Mouse (Mus musculus) retina, embryonic 14.5 days (tissue): ENCODE measurements at regions not wholly inside any gene's neighbourhood (a gene's known extent, or its start where the extent isn't known, plus 50 kb on each side); places are given as distances from the start of the nearest gene placed in this dataset.
A peak's percentile ranks its signal among the peaks of the same experiment; 100 is the strongest.

Experiments used
- DNase-seq: peaks from one replicate; pipeline ENCODE4 v3.0.0-alpha.2; 2015; ENCODE audit warnings: low spot score

- no peak for DNase-seq
These were observed 658.4 kb upstream of the Pfkp start for GRCm38 (mm10) chr13:7306995-7307394.

- no peak for DNase-seq
These were observed 658.8 kb upstream of the Pfkp start for GRCm38 (mm10) chr13:7307396-7307795.

GRCm38 (mm10) chr13:7313474-7313873 lies 664.9 kb upstream of the Pfkp start:
- DNase-seq, result no peak

DNA sequence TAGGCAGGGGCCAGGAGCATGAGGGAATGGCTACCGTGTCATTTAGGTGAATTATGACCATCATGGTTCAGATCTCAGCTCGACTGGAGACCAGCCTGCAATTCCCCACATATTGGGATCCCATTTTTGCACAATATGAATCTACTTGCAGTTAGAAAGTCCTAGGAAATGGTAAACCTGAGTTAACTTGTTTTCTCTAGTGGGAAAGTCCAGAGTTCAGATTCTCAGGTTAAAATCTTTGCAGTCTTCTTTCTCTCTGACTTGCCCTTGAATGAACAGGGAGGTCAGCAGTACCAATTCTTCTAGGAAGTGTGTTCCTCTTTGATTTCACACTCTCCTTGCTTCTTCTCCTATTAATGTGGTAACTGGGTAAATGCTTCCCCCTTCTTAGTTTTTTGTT lies 681.6 kb upstream of the Pfkp start:
- no peak for DNase-seq

DNA sequence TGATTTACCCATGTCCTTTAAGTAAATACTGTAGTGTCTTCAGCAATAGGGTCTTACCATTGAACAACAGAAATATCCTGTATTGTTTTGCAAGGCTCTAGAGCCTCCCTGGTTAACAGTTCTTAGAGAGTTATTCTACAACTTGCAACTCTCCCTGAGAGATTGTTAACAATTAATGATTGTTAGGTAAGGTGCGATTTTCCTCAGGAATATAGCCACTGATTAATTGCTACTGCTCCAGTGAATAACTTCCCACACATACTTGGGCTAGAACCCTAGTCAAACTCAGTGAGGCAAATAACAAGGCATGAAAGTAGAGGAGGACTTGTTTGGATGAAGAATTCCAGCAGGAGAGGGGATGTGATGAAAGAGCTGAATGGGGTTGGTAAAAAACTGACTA lies 697.2 kb upstream of the Pfkp start:
- no peak for DNase-seq

DNA sequence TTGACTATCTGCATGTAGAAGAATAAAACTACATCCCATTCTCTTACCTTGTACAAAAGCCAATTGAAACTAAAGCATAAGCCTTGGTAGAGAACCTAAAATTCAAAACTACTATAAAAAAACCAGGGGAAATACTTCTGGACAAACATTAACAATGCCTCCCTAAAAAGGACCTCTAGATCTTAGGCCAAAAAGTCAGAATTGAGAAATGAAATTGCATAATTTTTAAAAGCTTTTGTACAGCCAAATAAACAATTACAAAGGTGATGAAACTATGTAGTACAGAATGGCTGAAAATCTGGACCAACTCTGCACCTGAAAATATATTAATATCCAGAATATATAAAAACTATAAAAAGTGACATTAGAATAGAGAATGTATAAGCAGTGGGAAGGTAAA lies 699.9 kb upstream of the Pfkp start:
- no peak for DNase-seq

DNA sequence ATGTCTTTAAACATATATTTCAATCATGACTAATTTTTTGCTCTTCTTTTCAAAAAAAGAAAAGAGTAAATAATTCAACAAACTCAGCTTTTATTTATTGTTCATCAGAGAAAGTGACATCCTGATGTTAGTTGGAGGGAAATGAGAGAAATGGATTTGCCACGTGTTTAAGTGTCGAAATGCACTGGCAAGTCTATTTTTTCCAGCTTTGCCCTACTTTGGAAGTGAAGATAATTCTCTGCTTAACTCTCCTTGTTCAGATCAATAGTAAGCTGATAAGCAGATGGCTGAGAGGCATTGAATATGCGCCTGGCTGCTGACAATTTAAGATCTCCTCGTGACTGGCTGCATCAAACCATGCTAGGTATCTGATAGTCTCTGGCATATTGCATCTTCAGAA lies 704.4 kb upstream of the Pfkp start:
- no peak for DNase-seq

DNA sequence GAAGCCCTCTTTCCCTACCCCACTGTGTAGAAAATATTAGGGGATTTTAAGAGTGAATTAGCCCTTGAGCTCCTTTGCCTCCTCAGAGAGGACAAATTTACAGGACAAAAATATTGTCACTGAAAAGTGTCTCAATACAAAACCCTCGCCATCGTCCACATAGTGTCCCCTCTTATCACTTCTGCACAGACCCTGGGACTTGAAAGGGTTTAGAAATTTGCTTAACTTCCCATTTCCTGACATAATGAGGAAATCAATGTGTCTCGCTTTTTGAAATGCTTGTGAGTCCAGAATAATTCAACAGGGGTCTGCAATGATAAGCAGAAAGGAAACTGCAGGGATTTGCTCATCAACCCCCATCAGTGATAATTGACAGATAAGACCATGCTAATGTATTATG lies 708.5 kb upstream of the Pfkp start:
- DNase-seq, result no peak

DNA sequence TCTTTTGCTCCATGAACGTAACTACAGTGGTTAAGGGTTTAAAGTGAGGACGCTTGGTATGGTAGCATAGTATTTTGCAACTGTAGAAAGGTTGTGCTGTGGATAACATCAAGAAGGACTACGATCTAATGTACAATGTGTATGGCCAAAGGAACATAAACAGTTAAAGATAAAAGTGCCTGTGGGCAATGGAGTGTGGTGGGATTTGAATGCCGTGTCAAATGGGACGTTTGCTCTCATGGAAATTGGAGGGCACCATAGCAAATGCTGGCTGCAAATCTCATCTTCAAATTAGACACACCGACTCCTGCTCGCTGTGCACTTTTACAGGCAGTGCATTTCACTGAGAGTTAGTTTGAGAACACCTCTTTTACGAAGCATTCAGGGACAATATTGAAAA lies 725.0 kb upstream of the Pfkp start:
- no peak for DNase-seq

GRCm38 (mm10) chr13:7374993-7375627 lies 726.5 kb upstream of the Pfkp start:
- DNase-seq, result no peak

DNA sequence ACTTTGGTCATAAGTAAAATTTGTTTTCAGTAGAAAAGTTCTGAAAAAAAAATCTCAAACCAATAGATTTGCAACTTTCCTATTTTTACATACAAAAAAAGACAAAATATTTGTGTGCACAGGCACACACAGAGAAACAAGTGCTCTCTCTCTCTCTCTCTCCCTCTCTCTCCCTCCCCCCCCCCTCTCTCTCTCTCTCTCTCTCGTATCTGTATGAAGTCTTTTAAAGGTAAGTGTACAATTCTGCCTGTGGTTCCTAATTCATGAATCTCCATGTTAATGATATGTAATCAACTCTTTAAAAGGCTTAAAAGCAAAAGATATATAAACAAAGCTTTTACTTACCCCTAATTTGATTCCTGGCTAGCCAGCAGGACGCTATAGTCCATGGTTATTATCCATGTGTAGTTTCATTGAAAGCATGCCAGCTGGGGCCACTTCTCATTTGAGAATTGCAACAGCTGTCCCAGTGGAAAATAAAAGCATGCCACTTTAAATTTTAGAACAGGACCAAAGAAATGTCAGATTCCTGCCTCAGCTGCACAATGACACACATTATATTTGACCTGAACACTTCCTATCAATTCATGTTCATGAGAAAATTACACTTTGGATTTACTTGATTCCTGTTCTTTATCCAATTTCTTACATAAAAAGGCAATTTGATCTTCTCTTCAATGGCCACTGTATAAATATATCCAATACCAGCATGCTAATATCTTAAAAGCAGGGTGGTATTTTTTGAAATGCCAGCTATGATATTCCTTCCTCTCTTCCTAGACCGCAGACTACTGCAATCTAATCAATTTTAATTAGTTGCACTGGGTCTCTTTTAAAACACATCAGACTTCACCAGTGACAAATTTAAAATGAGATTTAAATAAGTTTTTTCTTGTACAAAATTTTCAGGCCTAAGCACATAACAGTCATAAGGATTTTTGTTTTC lies 766.0 kb upstream of the Pfkp start:
- peak; percentile 56 for DNase-seq

DNA sequence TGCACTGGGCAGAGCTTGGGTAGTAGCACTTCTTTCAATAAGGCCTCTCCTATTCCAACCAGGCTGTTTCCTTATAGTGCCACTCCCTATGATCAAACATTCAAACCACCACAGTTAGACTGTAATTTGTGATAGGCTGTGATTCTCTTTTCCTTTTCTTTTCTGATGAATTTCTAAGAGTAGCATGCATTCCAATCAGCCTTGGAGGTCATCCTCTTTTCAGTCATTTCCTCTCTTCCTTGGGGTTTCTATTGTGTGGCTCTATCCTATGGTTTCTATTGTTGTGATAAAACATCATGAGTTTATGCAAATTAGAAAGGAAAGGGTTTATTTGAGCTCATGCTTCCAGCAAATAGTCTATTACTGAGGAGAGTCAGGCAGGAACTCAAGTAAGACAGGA lies 774.9 kb upstream of the Adarb2 start:
- no peak for DNase-seq

- DNase-seq, result no peak
These were observed 773.4 kb upstream of the Adarb2 start for GRCm38 (mm10) chr13:7429271-7429670.

DNA sequence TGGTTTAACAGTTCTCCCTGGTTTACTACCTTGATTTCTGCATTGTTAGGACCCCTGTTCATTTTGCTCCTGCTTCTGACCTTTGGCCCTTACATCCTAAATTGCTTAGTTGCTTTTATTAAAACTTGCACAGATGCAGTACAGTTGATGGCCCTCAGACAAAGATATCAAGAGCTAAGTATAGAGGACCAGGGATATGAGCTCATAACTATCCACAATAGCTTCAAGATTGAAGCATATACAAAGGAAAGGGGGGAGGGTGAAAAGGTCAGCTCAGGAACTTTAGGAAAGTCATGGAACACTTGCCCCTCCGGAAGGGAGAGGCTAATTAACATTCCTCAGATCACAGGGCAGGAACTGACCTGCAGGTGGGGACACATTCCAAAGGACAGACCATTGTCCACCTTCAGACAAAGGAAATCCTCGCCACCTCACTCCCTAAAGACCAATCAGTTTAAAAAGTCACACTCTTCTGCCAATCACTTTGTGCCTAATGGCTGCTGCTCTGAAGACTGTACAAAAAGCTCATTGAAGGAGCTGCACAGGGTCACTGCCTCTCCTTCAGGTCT lies 751.1 kb upstream of the Adarb2 start:
- no peak for DNase-seq

DNA sequence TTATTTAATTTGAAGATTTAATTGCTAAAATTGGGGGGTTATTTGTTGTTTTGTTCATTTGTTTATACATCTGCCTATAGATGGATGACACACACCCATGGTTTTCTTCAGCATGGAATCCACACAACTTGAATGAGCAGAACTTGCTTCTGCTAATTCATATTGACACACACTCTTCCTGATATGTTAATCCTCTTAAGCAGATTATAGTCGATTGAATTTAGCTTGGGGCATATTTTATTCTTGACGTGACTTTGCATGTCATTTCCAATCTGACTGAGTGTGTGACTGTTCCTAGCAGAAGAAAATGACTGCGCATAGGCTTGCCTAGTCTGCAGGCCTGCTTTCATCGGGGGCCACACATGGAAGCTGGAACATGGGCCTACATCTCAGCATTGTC lies 727.0 kb upstream of the Adarb2 start:
- DNase-seq, result peak; percentile 28

GRCm38 (mm10) chr13:7518090-7518489 lies 684.6 kb upstream of the Adarb2 start:
- no peak for DNase-seq

DNA sequence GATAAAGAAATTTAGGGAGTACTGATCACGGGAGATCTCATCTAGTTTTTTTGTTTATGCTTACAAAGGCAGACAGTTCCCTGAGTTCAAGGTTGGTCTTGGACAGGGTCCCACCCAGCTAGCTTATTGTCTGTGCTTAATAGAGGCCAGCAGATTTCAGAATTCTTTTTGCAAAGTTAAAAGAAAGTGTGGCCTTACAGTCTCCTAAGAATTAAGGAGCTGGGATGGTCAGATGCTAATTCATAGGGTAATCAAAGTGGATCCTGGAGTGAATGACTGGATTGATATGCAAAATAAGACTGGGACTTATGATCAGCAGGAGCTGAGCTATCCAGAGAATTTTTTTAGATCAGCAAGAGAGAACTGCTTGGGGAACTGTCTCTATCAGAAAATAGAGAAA lies 678.2 kb upstream of the Adarb2 start:
- no peak for DNase-seq

GRCm38 (mm10) chr13:7538856-7539255 lies 663.8 kb upstream of the Adarb2 start:
- no peak for DNase-seq

DNA sequence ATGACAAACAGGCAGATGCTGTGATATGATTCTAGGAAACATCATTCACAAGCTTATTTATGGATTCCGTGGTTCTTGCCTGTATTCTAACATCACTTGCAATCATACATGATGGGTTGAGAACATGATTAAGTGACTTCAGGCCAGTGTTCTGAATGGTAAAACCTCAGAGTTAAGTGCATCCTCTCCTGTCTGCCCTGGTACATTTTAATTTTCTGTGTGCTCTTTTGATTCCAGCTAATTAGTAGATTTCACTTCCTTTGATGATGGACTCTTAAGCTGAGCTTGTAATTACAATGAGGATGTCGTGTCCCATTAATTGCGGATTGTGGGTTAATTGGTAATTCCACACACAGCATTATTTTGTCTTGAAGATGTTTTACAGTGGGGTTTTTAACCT lies 618.6 kb upstream of the Adarb2 start:
- peak; percentile 5 for DNase-seq
